ENCODE assay signal across 17 mouse cellular contexts in the genomic region with DNA sequence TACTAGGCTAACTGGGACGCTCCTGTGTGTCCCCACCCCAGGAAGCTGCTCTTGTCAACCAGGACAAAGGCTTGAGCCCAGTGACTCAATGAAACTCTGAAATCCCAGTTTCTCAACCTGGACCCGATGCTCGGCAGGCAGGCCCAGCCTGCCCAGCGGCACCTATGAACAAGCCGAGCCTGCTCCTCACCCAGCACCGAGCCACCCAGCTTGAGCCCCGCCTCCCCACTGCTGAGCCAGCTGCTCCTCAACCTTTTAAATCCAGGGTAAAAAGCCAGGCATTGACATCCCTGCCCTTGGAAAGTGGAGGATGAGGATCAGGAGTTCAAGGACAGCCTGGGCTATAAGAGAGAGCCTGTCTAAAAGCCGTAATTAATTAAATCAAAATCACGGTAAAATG.
"Had no signal": no experiment of that assay in that cellular context is flagged by ENCODE, and none has a peak within 500 bp of the region (broad histone marks: within the 10 kb centered on the region; RNA-seq: fewer than 3 reads in every experiment).

No protein-coding gene starts in this region.

- H3K4me1 ChIP-seq: lung, embryonic 15.5 days; midbrain, embryonic 13.5 days; midbrain, embryonic 15.5 days; neural tube, embryonic 12.5 days; stomach, embryonic 15.5 days had no signal

- H3K9me3 ChIP-seq: lung, embryonic 15.5 days; megakaryocyte, embryonic 14.5 days; midbrain, embryonic 13.5 days; midbrain, embryonic 15.5 days; neural tube, embryonic 12.5 days; stomach, embryonic 15.5 days had no signal

- H3K27ac ChIP-seq: lung, embryonic 15.5 days; macrophage; midbrain, embryonic 13.5 days; midbrain, embryonic 15.5 days; neural tube, embryonic 12.5 days; stomach, embryonic 15.5 days had no signal

- H3K9ac ChIP-seq: liver, postnatal 0 days; lung, embryonic 15.5 days; midbrain, embryonic 13.5 days; midbrain, embryonic 15.5 days; neural tube, embryonic 12.5 days; stomach, embryonic 15.5 days had no signal

- H3K4me3 ChIP-seq: lung, embryonic 15.5 days; megakaryocyte, embryonic 14.5 days; midbrain, embryonic 13.5 days; midbrain, embryonic 15.5 days; neural tube, embryonic 12.5 days; stomach, embryonic 15.5 days had no signal

- H3K36me3 ChIP-seq: lung, embryonic 15.5 days; midbrain, embryonic 13.5 days; midbrain, embryonic 15.5 days; neural tube, embryonic 12.5 days; stomach, embryonic 15.5 days had no signal

- DNase-seq: liver, postnatal 0 days; lung, adult 2 months; lung, postnatal 14 days; lung, postnatal 36 days; right cerebral cortex, postnatal 14 days; thymus, adult 18-20 months; thymus, postnatal 14 days; thymus, postnatal 36 days had no signal

- H3K27me3 ChIP-seq: lung, embryonic 15.5 days; megakaryocyte, embryonic 14.5 days; midbrain, embryonic 15.5 days; neural tube, embryonic 12.5 days; stomach, embryonic 15.5 days had no signal

- ATAC-seq: liver, postnatal 0 days; lung, postnatal 0 days; midbrain, embryonic 13.5 days; midbrain, embryonic 15.5 days had no signal

- H3K4me2 ChIP-seq: lung, embryonic 15.5 days; midbrain, embryonic 11.5 days; midbrain, embryonic 13.5 days; midbrain, embryonic 15.5 days; neural tube, embryonic 12.5 days; stomach, embryonic 15.5 days had no signal
